Mouse (Mus musculus): ENCODE measurements around the gene Plxnb2. TPM values are rescaled to one million over a fixed set of nuclear protein-coding genes. Genes with fewer than 3 reads are reported as not detected.

Plxnb2 gene
- polyA plus RNA-seq, 1 experiment, result 171 TPM

- no peak for DNase-seq (ENCODE audit: low spot score)
These were observed 991 bp downstream of the Plxnb2 start for GRCm38 (mm10) chr15:89179630-89179964.

- DNase-seq (ENCODE audit: low spot score), result peak; percentile 63
These were observed 1.5 kb downstream of the Plxnb2 start for GRCm38 (mm10) chr15:89178954-89179629.

- no peak for DNase-seq (ENCODE audit: low spot score)
These were observed 2.2 kb downstream of the Plxnb2 start for GRCm38 (mm10) chr15:89178260-89178860.

GRCm38 (mm10) chr15:89177576-89178259 is 2.9 kb downstream of the Plxnb2 start:
- DNase-seq (ENCODE audit: low spot score), result no peak

- DNase-seq (ENCODE audit: low spot score), result peak; percentile 74
These were observed 3.5 kb downstream of the Plxnb2 start for GRCm38 (mm10) chr15:89177121-89177520.

GRCm38 (mm10) chr15:89175411-89176155 is 5.0 kb downstream of the Plxnb2 start:
- DNase-seq (ENCODE audit: low spot score), result no peak

GRCm38 (mm10) chr15:89174889-89175339 is 5.7 kb downstream of the Plxnb2 start:
- DNase-seq (ENCODE audit: low spot score), result no peak

- DNase-seq (ENCODE audit: low spot score), result peak; percentile 54
These were observed 6.7 kb downstream of the Plxnb2 start for GRCm38 (mm10) chr15:89173906-89174214.

- no peak for DNase-seq (ENCODE audit: low spot score)
These were observed 7.3 kb downstream of the Plxnb2 start for GRCm38 (mm10) chr15:89173024-89173905.

- no peak for DNase-seq (ENCODE audit: low spot score)
These were observed 8.2 kb downstream of the Plxnb2 start for GRCm38 (mm10) chr15:89172276-89172935.

- no peak for DNase-seq (ENCODE audit: low spot score)
These were observed 9.0 kb downstream of the Plxnb2 start for GRCm38 (mm10) chr15:89171526-89172051.

- no peak for DNase-seq (ENCODE audit: low spot score)
These were observed 10.5 kb downstream of the Plxnb2 start for GRCm38 (mm10) chr15:89170102-89170501.

GRCm38 (mm10) chr15:89169431-89169830 is 11.2 kb downstream of the Plxnb2 start:
- peak; percentile 58 for DNase-seq (ENCODE audit: low spot score)

- DNase-seq (ENCODE audit: low spot score), result no peak
These were observed 11.7 kb downstream of the Plxnb2 start for GRCm38 (mm10) chr15:89168922-89169321.

GRCm38 (mm10) chr15:89165478-89165877 is 15.1 kb downstream of the Plxnb2 start:
- DNase-seq (ENCODE audit: low spot score), result no peak

GRCm38 (mm10) chr15:89161397-89161796 is 19.2 kb downstream of the Plxnb2 start:
- no peak for DNase-seq (ENCODE audit: low spot score)

- no peak for DNase-seq (ENCODE audit: low spot score)
These were observed 22.1 kb downstream of the Plxnb2 start for GRCm38 (mm10) chr15:89158516-89158915.

- DNase-seq (ENCODE audit: low spot score), result no peak
These were observed 22.6 kb downstream of the Plxnb2 start for GRCm38 (mm10) chr15:89157954-89158353.

GRCm38 (mm10) chr15:89152312-89152711 is 28.3 kb downstream of the Plxnb2 start:
- DNase-seq (ENCODE audit: low spot score), result no peak

- DNase-seq (ENCODE audit: low spot score), result no peak
These were observed 30.6 kb downstream of the Plxnb2 start for GRCm38 (mm10) chr15:89150041-89150390.
